Comparison of ENCODE assay signal across 7 mouse cellular contexts in the genomic region with DNA sequence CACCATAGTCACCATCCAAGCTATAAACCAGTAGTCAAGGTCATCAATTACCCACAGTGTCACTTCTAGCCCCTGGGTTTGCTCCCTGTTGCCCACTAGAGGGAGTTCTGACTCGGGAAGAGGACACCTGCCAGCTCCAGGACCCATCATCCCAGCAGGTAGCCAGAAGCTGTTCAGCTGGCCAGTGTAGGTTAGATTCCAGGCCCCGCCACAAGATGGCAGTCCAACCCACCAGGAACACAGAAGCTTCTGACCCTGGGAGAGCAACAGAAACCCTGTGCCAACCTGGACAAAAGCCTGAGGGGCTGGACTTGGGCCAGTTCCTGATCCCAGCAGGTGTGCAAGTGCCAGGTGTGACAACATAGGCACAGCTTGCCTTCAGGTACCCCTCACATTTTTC. TPM values are rescaled to one million over a fixed set of nuclear protein-coding genes. Genes with fewer than 3 reads are reported as not detected.
DNase-seq lines count a peak whose midpoint lies in the region; ATAC-seq lines count a peak whose summit lies in the region.

No protein-coding gene starts in this region.

- no peak overlapping the region for H3K4me3 ChIP-seq in intestine, embryonic 14.5 days (ENCODE audit: low read depth, low read length)

- 0% methylated on average over 2 of the region's 2 CpGs for WGBS in intestine, embryonic 14.5 days

- peak; percentile 48 for ATAC-seq in intestine, embryonic 14.5 days (replicated peaks; ENCODE audit: low FRiP score, low TSS enrichment, low read depth)

- H3K9ac ChIP-seq in intestine, embryonic 14.5 days (ENCODE audit: low read length) = no peak overlapping the region

- H3K27ac ChIP-seq in intestine, embryonic 14.5 days (ENCODE audit: low read depth) = no peak overlapping the region

- DNase-seq in WW6 (ENCODE audit: low read depth, low spot score) = peak; percentile 78
- peak; percentile 96 to 99 for DNase-seq in cerebellum, adult 18-20 months
- peak; percentile 73 to 79 for DNase-seq in frontal cortex, postnatal 14 days (ENCODE audit: low spot score in 2 of 2)
- DNase-seq in intestine, embryonic 14.5 days (ENCODE audit: low spot score) = peak; percentile 94
- peak; percentile 83 to 86 for DNase-seq in left cerebral cortex, postnatal 14 days (ENCODE audit: low spot score in 2 of 2)
- DNase-seq in naive thymus-derived CD4-positive, alpha-beta T cell, adult 2 months (ENCODE audit: low read depth) = peak; percentile 83
- DNase-seq in spleen, postnatal 36 days (ENCODE audit: low spot score in 2 of 2) = peak; percentile 68 to 71

- no peak overlapping the region for H3K4me2 ChIP-seq in intestine, embryonic 14.5 days (ENCODE audit: low read length)

- H3K27me3 ChIP-seq in intestine, embryonic 14.5 days (replicated peaks; ENCODE audit: control insufficient read depth, insufficient read depth, low read length) = peaks cover 51% of the 10 kb centered on the region

- 0 out of 2 replicates have a peak, but pooled peaks cover 3% of the 10 kb centered on the region for H3K4me1 ChIP-seq in intestine, embryonic 14.5 days (replicated peaks; ENCODE audit: control insufficient read depth, insufficient read depth, low read length)

- H3K36me3 ChIP-seq in intestine, embryonic 14.5 days (ENCODE audit: control insufficient read depth, insufficient read depth, low read length) = no peaks in the 10 kb centered on the region

- intact Hi-C loops in left cerebral cortex, postnatal 14 days (cut with DNase I) = loop anchor here (1.0 kb wide), 1 partner anchor 213 kb away; no protein-coding TSS in a partner anchor

- no peaks in the 10 kb centered on the region for H3K9me3 ChIP-seq in intestine, embryonic 14.5 days (ENCODE audit: control insufficient read depth, low read length)

RNA-seq across cellular contexts. Expression of gene Kcnc1, which starts 3.2 kb away (rescaled TPM):
- 0.35 and 0.98 TPM in 2 replicates for polyA plus RNA-seq in intestine, embryonic 14.5 days (2014; fragmentation: Nextera tagmentation; extraction: Ambion mirVana)
- total RNA-seq in left cerebral cortex, postnatal 14 days (2021) = 10 to 100 TPM; 85.9 to 88.0 TPM

RNA-seq across cellular contexts. Expression of gene Myod1, which starts 16.8 kb away (rescaled TPM):
- polyA plus RNA-seq in intestine, embryonic 14.5 days (2014; fragmentation: Nextera tagmentation; extraction: Ambion mirVana) = not detected in 2 replicates
- total RNA-seq in left cerebral cortex, postnatal 14 days (2021) = not detected
